Mouse (Mus musculus): ENCODE measurements around the gene Nme7.

Nme7 gene

GRCm38 (mm10) chr1:164456065-164456464 lies 152.1 kb downstream of the Nme7 start:
- no peak for ATAC-seq (ENCODE audit: insufficient number of reproducible peaks, low FRiP score, low TSS enrichment)

GRCm38 (mm10) chr1:164456731-164457130 lies 152.8 kb downstream of the Nme7 start:
- peak; percentile 12; the same call in 1 of the 2 replicates for ATAC-seq (ENCODE audit: insufficient number of reproducible peaks, low FRiP score, low TSS enrichment)

GRCm38 (mm10) chr1:164457531-164458244 lies 153.8 kb downstream of the Nme7 start:
- ATAC-seq (ENCODE audit: insufficient number of reproducible peaks, low FRiP score, low TSS enrichment): peak; percentile 13; the same call in 1 of the 2 replicates

GRCm38 (mm10) chr1:164458245-164458613 lies 154.3 kb downstream of the Nme7 start, which contains the start of gene Atp1b1:
Atp1b1 (minus strand) TSS chr1:164458355.
- ATAC-seq (ENCODE audit: insufficient number of reproducible peaks, low FRiP score, low TSS enrichment): peak; percentile 68

- no peak; the same call in 1 of the 2 replicates for ATAC-seq (ENCODE audit: insufficient number of reproducible peaks, low FRiP score, low TSS enrichment)
Measured at GRCm38 (mm10) chr1:164458621-164459051, 154.7 kb downstream of the Nme7 start.

GRCm38 (mm10) chr1:164459127-164459905 lies 155.4 kb downstream of the Nme7 start:
- no peak for ATAC-seq (ENCODE audit: insufficient number of reproducible peaks, low FRiP score, low TSS enrichment)

GRCm38 (mm10) chr1:164460921-164461697 lies 157.2 kb downstream of the Nme7 start:
- no peak for ATAC-seq (ENCODE audit: insufficient number of reproducible peaks, low FRiP score, low TSS enrichment)

GRCm38 (mm10) chr1:164461726-164462125 lies 157.8 kb downstream of the Nme7 start:
- ATAC-seq (ENCODE audit: insufficient number of reproducible peaks, low FRiP score, low TSS enrichment): peak; percentile 23

GRCm38 (mm10) chr1:164467406-164467805 lies 163.5 kb downstream of the Nme7 start:
- no peak for ATAC-seq (ENCODE audit: insufficient number of reproducible peaks, low FRiP score, low TSS enrichment)

- ATAC-seq (ENCODE audit: insufficient number of reproducible peaks, low FRiP score, low TSS enrichment): no peak
Measured at GRCm38 (mm10) chr1:164468329-164468728, 164.4 kb downstream of the Nme7 start.

- no peak for ATAC-seq (ENCODE audit: insufficient number of reproducible peaks, low FRiP score, low TSS enrichment)
Measured at GRCm38 (mm10) chr1:164470985-164471384, 167.1 kb downstream of the Nme7 start.

- ATAC-seq (ENCODE audit: insufficient number of reproducible peaks, low FRiP score, low TSS enrichment): no peak
Measured at GRCm38 (mm10) chr1:164471632-164472031, 167.7 kb downstream of the Nme7 start.

- ATAC-seq (ENCODE audit: insufficient number of reproducible peaks, low FRiP score, low TSS enrichment): no peak
Measured at GRCm38 (mm10) chr1:164473398-164473797, 169.5 kb downstream of the Nme7 start.

GRCm38 (mm10) chr1:164474310-164474709 lies 170.4 kb downstream of the Nme7 start:
- no peak for ATAC-seq (ENCODE audit: insufficient number of reproducible peaks, low FRiP score, low TSS enrichment)

- ATAC-seq (ENCODE audit: insufficient number of reproducible peaks, low FRiP score, low TSS enrichment): no peak
Measured at GRCm38 (mm10) chr1:164474778-164475511, 171.0 kb downstream of the Nme7 start.

- ATAC-seq (ENCODE audit: insufficient number of reproducible peaks, low FRiP score, low TSS enrichment): no peak
Measured at GRCm38 (mm10) chr1:164475895-164476294, 172.0 kb downstream of the Nme7 start.

- ATAC-seq (ENCODE audit: insufficient number of reproducible peaks, low FRiP score, low TSS enrichment): no peak
Measured at GRCm38 (mm10) chr1:164480755-164481644, 177.1 kb downstream of the Nme7 start.

GRCm38 (mm10) chr1:164481645-164482354 lies 177.9 kb downstream of the Nme7 start:
- no peak for ATAC-seq (ENCODE audit: insufficient number of reproducible peaks, low FRiP score, low TSS enrichment)

Measured in cerebellum, adult (tissue).